Mouse (Mus musculus): ENCODE results near the gene Elmo1. TPM values are rescaled to one million over a fixed set of nuclear protein-coding genes. Genes with fewer than 3 reads are reported as not detected.

The Elmo1 gene
- polyA plus RNA-seq, 1 experiment from 2014 or later: 14.9 TPM

- Histone ChIP-seq H3K4me2 (replicated peaks) (no peak overlapping the region), H3K4me3 (replicated peaks) (no peak overlapping the region), H3K9me3 (no peaks in the 10 kb centered on the region), H3K36me3 (no peaks in the 10 kb centered on the region), H3K27ac (no peak overlapping the region), H3K4me1 (replicated peaks) (no peaks in the 10 kb centered on the region), H3K9ac (no peak overlapping the region), H3K27me3 (replicated peaks) (no peaks in the 10 kb centered on the region)
- no peak for ATAC-seq
- 82% methylated on average over 5 of the region's 5 CpGs for WGBS
Observed at GRCm38 (mm10) chr13:20063331-20063730, 27.1 kb upstream of the Elmo1 start.

- no peak overlapping the region for H3K27ac ChIP-seq
- H3K9ac ChIP-seq: no peak overlapping the region
- no peak for ATAC-seq
- no peak overlapping the region for H3K4me3 ChIP-seq (replicated peaks)
- H3K27me3 ChIP-seq (replicated peaks): no peaks in the 10 kb centered on the region
- H3K4me1 ChIP-seq (replicated peaks): no peaks in the 10 kb centered on the region
- H3K9me3 ChIP-seq: no peaks in the 10 kb centered on the region
- no peak overlapping the region for H3K4me2 ChIP-seq (replicated peaks)
- H3K36me3 ChIP-seq: no peaks in the 10 kb centered on the region
Observed at GRCm38 (mm10) chr13:20072043-20072442, 18.4 kb upstream of the Elmo1 start.

- 81% methylated on average over 5 of the region's 5 CpGs for WGBS
- Histone ChIP-seq H3K4me3 (replicated peaks) (no peak overlapping the region), H3K4me2 (replicated peaks) (no peak overlapping the region), H3K27ac (no peak overlapping the region), H3K9me3 (no peaks in the 10 kb centered on the region), H3K9ac (no peak overlapping the region), H3K36me3 (no peaks in the 10 kb centered on the region), H3K27me3 (replicated peaks) (no peaks in the 10 kb centered on the region), H3K4me1 (replicated peaks) (no peaks in the 10 kb centered on the region)
- ATAC-seq: no peak
Observed at GRCm38 (mm10) chr13:20072994-20073393, 17.4 kb upstream of the Elmo1 start.

- H3K4me3 ChIP-seq (replicated peaks): no peak overlapping the region
- no peaks in the 10 kb centered on the region for H3K4me1 ChIP-seq (replicated peaks)
- no peak overlapping the region for H3K27ac ChIP-seq
- H3K36me3 ChIP-seq: no peaks in the 10 kb centered on the region
- H3K27me3 ChIP-seq (replicated peaks): no peaks in the 10 kb centered on the region
- no peak overlapping the region for H3K9ac ChIP-seq
- H3K4me2 ChIP-seq (replicated peaks): no peak overlapping the region
- no peak for ATAC-seq
- 76% methylated on average over 1 of the region's 1 CpGs for WGBS
- H3K9me3 ChIP-seq: no peaks in the 10 kb centered on the region
Observed at GRCm38 (mm10) chr13:20076521-20076920, 13.9 kb upstream of the Elmo1 start.

GRCm38 (mm10) chr13:20077237-20077636, 13.2 kb upstream of the Elmo1 start:
- Histone ChIP-seq H3K4me2 (replicated peaks) (no peak overlapping the region), H3K4me1 (replicated peaks) (no peaks in the 10 kb centered on the region), H3K36me3 (no peaks in the 10 kb centered on the region), H3K27ac (no peak overlapping the region), H3K27me3 (replicated peaks) (no peaks in the 10 kb centered on the region), H3K4me3 (replicated peaks) (no peak overlapping the region), H3K9me3 (no peaks in the 10 kb centered on the region), H3K9ac (no peak overlapping the region)
- WGBS: 84% methylated on average over 3 of the region's 3 CpGs
- ATAC-seq: no peak

GRCm38 (mm10) chr13:20090711-20091603, 561 bp downstream of the Elmo1 start:
- Histone ChIP-seq H3K4me2 (replicated peaks) (peak overlapping the region; percentile 80), H3K27me3 (replicated peaks) (no peaks in the 10 kb centered on the region), H3K27ac (peak overlapping the region; percentile 83), H3K4me1 (replicated peaks) (0 out of 2 replicates have a peak, but pooled peaks cover 5% of the 10 kb centered on the region), H3K9me3 (no peaks in the 10 kb centered on the region), H3K36me3 (no peaks in the 10 kb centered on the region), H3K9ac (peak overlapping the region; percentile 81), H3K4me3 (replicated peaks) (peak overlapping the region; percentile 70)
- peak; percentile 77 for ATAC-seq
- under 1% methylated on average over 87 of the region's 93 CpGs for WGBS

- Histone ChIP-seq H3K27me3 (replicated peaks) (no peaks in the 10 kb centered on the region), H3K4me2 (replicated peaks) (peak overlapping the region; percentile 80), H3K27ac (peak overlapping the region; percentile 83), H3K9me3 (no peaks in the 10 kb centered on the region), H3K4me3 (replicated peaks) (peak overlapping the region; percentile 70), H3K4me1 (replicated peaks) (0 out of 2 replicates have a peak, but pooled peaks cover 5% of the 10 kb centered on the region), H3K36me3 (no peaks in the 10 kb centered on the region), H3K9ac (peak overlapping the region; percentile 81)
- 3% methylated on average over 10 of the region's 10 CpGs for WGBS
- peak; percentile 59 for ATAC-seq
Observed at GRCm38 (mm10) chr13:20091604-20091926, 1.2 kb downstream of the Elmo1 start.

GRCm38 (mm10) chr13:20092301-20092700, 1.9 kb downstream of the Elmo1 start:
- no peak for ATAC-seq

GRCm38 (mm10) chr13:20093307-20094045, 3.1 kb downstream of the Elmo1 start:
- Histone ChIP-seq H3K9me3 (no peaks in the 10 kb centered on the region), H3K27ac (no peak overlapping the region), H3K36me3 (no peaks in the 10 kb centered on the region), H3K27me3 (replicated peaks) (no peaks in the 10 kb centered on the region), H3K9ac (no peak overlapping the region), H3K4me1 (replicated peaks) (0 out of 2 replicates have a peak, but pooled peaks cover 5% of the 10 kb centered on the region), H3K4me2 (replicated peaks) (0 out of 2 replicates have a peak overlapping the region, but pooled peaks have one; percentile 2), H3K4me3 (replicated peaks) (no peak overlapping the region)
- WGBS: 64% methylated on average over 19 of the region's 19 CpGs
- no peak for ATAC-seq

More at GRCm38 (mm10) chr13:20092301-20092700, 1.9 kb downstream of the Elmo1 start:
- 0 out of 2 replicates have a peak, but pooled peaks cover 5% of the 10 kb centered on the region for H3K4me1 ChIP-seq (replicated peaks)
- no peaks in the 10 kb centered on the region for H3K27me3 ChIP-seq (replicated peaks)
- H3K9ac ChIP-seq: no peak overlapping the region
- no peaks in the 10 kb centered on the region for H3K36me3 ChIP-seq
- H3K4me3 ChIP-seq (replicated peaks): no peak overlapping the region
- no peak overlapping the region for H3K4me2 ChIP-seq (replicated peaks)
- 0 out of 2 replicates have a peak overlapping the region, but pooled peaks have one; percentile 40 for H3K27ac ChIP-seq
- 77% methylated on average over 3 of the region's 3 CpGs for WGBS
- H3K9me3 ChIP-seq: no peaks in the 10 kb centered on the region

GRCm38 (mm10) chr13:20094916-20095700, 4.7 kb downstream of the Elmo1 start:
- H3K4me1 ChIP-seq (replicated peaks): 0 out of 2 replicates have a peak, but pooled peaks cover 10% of the 10 kb centered on the region
- ATAC-seq: no peak
- H3K9me3 ChIP-seq: no peaks in the 10 kb centered on the region
- H3K4me3 ChIP-seq (replicated peaks): no peak overlapping the region
- H3K4me2 ChIP-seq (replicated peaks): no peak overlapping the region
- no peaks in the 10 kb centered on the region for H3K27me3 ChIP-seq (replicated peaks)
- 71% methylated on average over 4 of the region's 4 CpGs for WGBS
- H3K36me3 ChIP-seq: no peaks in the 10 kb centered on the region
- no peak overlapping the region for H3K9ac ChIP-seq
- H3K27ac ChIP-seq: no peak overlapping the region

GRCm38 (mm10) chr13:20097006-20097617, 6.7 kb downstream of the Elmo1 start:
- no peak overlapping the region for H3K4me3 ChIP-seq (replicated peaks)
- H3K9ac ChIP-seq: no peak overlapping the region
- no peaks in the 10 kb centered on the region for H3K36me3 ChIP-seq
- H3K27ac ChIP-seq: no peak overlapping the region
- no peaks in the 10 kb centered on the region for H3K27me3 ChIP-seq (replicated peaks)
- 62% methylated on average over 5 of the region's 5 CpGs for WGBS
- H3K9me3 ChIP-seq: no peaks in the 10 kb centered on the region
- no peak for ATAC-seq
- no peak overlapping the region for H3K4me2 ChIP-seq (replicated peaks)
- H3K4me1 ChIP-seq (replicated peaks): peaks cover 17% of the 10 kb centered on the region; the same call in 1 of the 2 replicates

All from intestine, embryonic 15.5 days (tissue).